Mouse (Mus musculus) bone marrow macrophage, adult 2 months (primary cell): Measurements from ENCODE around the gene Krt10.

ENCODE experiments used
- CTCF ChIP-seq: IDR thresholded peaks from 2 replicates; pipeline ENCODE4 v1.5.1; 2012; ENCODE audit warnings: low read depth, mild to moderate bottlenecking, low read length, moderate library complexity
- POLR2A ChIP-seq: IDR thresholded peaks from 2 replicates; pipeline ENCODE4 v1.6.1; 2012; ENCODE audit warnings: mild to moderate bottlenecking, low read depth, low read length, borderline replicate concordance

DNA sequence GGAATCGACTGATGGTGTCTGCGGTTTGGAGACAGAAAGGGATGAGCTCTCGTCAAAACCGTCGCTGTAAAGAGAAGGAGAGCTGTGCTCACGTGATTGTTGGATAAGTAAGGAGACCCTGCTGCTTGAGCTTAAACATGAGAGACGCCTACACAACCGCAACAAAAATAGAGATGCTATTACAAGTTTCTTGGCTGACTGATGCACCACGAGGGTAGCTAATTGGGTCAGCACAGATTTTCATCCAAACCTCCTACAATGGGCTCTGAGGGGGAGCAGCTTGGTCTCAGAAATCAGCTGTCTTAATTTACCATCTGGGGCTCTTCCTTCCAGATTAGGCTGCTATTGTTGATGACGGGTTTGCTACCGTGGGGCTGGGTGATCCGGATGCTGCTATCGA, 27.7 kb upstream of the Krt10 start:
- TF ChIP-seq POLR2A (no peak), CTCF (no peak)
